Mouse (Mus musculus) forebrain, postnatal 0 days (tissue): Measurements from ENCODE around the gene Eng. TPM values are rescaled to one million over a fixed set of nuclear protein-coding genes. Genes with fewer than 3 reads are reported as not detected.

ENCODE experiments used
- ATAC-seq: fragments of 200-750 bp; cut with Nextera tagmentation; 2 replicates; pipeline ENCODE4 v1.8.0; 2017; ENCODE audit warnings: mild to moderate bottlenecking, moderate library complexity
- DNase-seq: peaks from one replicate; pipeline ENCODE4 v3.0.0-alpha.2; 2015
- H3K27ac ChIP-seq: fragments of 300-500 bp; sonication (generic); 2 replicates; pipeline ENCODE4 v1.5.1; 2014; ENCODE audit warnings: low read depth, mild to moderate bottlenecking, antibody characterized with exemption, low read length, moderate library complexity, mixed read lengths
- H3K27me3 ChIP-seq: fragments of 300-500 bp; sonication (generic); 2 replicates; pipeline ENCODE4 v1.6.1; 2014; ENCODE audit warnings: mild to moderate bottlenecking, low read length, mixed read lengths; ENCODE audit not compliant: insufficient read depth
- H3K36me3 ChIP-seq: fragments of 300-500 bp; sonication (generic); 2 replicates; pipeline ENCODE4 v1.6.1; 2014; ENCODE audit warnings: mild to moderate bottlenecking, moderate library complexity; ENCODE audit not compliant: insufficient read depth
- H3K4me1 ChIP-seq: fragments of 300-500 bp; sonication (generic); 2 replicates; pipeline ENCODE4 v1.6.1; 2014; ENCODE audit warnings: antibody characterized with exemption; ENCODE audit not compliant: insufficient read depth
- H3K4me2 ChIP-seq: fragments of 300-500 bp; sonication (generic); 2 replicates; pipeline ENCODE4 v1.6.1; 2014; ENCODE audit warnings: low read depth, mild to moderate bottlenecking, moderate library complexity
- H3K4me3 ChIP-seq: fragments of 300-500 bp; sonication (generic); 2 replicates; pipeline ENCODE4 v1.5.1; 2014; ENCODE audit warnings: low read depth, low read length, mixed read lengths
- H3K9ac ChIP-seq: fragments of 300-500 bp; sonication (generic); 2 replicates; pipeline ENCODE4 v1.6.1; 2014; ENCODE audit warnings: mild to moderate bottlenecking
- H3K9me3 ChIP-seq: fragments of 300-500 bp; sonication (generic); 2 replicates; pipeline ENCODE4 v1.6.1; 2016; ENCODE audit warnings: low read length
- CTCF ChIP-seq: sonication (generic); IDR thresholded peaks from 2 replicates; pipeline ENCODE4 v1.5.1; 2016; ENCODE audit warnings: antibody characterized with exemption, control low read depth, low read depth
- WGBS: fragments of 180-500 bp; shearing (Covaris S2); extraction: QIAGEN DNeasy Blood & Tissue Kit; methylation state at CpG from one replicate; pipeline ENCODE4 v1.1.7; 2014; 5-methylcytosine and 5-hydroxymethylcytosine counted together
- polyA plus RNA-seq: library from polyadenylated mRNA; unstranded; fragments of >200 nt; fragmentation: Nextera tagmentation; extraction: Ambion mirVana; gene quantifications from 2 replicates; pipeline ENCODE4 v1.2.1, GENCODE M21; 2015
- total RNA-seq: library from RNA; depleted of rRNA; stranded (reverse); fragments of >200 nt; gene quantifications from 2 replicates; pipeline ENCODE4 v1.2.3, GENCODE M21; 2014

The Eng gene
- total and polyA plus RNA-seq, 2 experiments from 2014 or later, result 14.7 to 22.1 TPM

DNA sequence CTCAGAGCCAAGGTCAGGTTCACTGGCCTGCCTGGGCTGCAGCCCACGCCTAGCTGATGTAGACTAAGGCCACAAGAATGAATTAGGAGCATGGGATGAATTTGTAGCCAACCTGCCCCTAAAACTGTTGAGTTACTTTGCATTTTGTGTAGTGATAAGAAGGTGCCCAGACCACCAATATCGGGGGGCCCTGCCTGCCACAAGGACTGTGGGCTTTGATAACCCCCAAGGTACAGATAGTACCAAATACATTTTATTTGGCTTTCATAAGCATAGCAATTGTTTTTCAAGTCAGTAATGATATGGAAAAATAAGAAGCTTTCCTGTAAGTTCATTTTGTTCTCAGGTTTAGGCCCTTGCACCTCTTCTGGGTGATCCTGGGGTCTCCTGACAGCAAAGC is 12.5 kb downstream of the Eng start:
- Histone ChIP-seq H3K36me3 (no peaks in the 10 kb centered on the region), H3K4me1 (no peaks in the 10 kb centered on the region), H3K9me3 (no peaks in the 10 kb centered on the region), H3K4me2 (no peak overlapping the region), H3K9ac (no peak overlapping the region), H3K4me3 (no peak overlapping the region), H3K27me3 (no peaks in the 10 kb centered on the region), H3K27ac (no peak overlapping the region)
- DNase-seq (no peak), ATAC-seq (no peak)
- WGBS, result 87% methylated on average over 2 of the region's 2 CpGs
- no peak for TF ChIP-seq CTCF

DNA sequence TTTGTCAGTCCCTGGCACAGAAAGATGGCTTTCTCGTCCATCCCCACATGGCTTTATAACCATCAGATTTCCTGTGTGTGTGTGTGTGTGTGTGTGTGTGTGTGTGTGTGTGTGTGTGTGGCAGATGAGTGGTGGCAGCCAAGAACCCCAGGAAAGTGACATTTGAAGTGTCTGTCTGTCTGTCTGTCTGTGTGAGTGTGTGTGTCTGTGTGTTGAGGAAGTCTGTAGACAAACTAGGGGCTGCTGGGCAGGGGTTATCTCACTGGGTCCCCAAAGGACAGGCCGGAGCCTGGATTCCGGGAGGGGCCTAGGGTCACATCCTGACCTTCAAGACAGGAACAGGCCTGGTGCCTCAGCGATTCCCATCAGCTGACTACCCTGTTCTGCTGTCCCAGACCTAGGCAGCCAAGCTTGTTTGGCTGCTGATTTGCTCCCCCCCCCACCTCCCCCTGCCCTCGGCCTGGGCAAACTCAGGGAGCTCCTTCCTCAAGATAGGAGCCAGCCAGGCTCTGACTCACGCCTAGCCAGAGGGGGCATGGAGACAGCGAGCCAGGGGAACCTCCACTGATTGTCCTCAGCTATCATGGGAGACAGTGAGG is 15.2 kb downstream of the Eng start:
- no peaks in the 10 kb centered on the region for H3K4me1 ChIP-seq
- H3K9ac ChIP-seq, result no peak overlapping the region
- no peak overlapping the region for H3K27ac ChIP-seq
- no peak overlapping the region for H3K4me2 ChIP-seq
- no peaks in the 10 kb centered on the region for H3K36me3 ChIP-seq
- WGBS, result 63% methylated on average over 7 of the region's 7 CpGs
- ATAC-seq (no peak), DNase-seq (no peak)
- no peak overlapping the region for H3K4me3 ChIP-seq
- no peak for TF ChIP-seq CTCF
- H3K27me3 ChIP-seq, result no peaks in the 10 kb centered on the region
- no peaks in the 10 kb centered on the region for H3K9me3 ChIP-seq

DNA sequence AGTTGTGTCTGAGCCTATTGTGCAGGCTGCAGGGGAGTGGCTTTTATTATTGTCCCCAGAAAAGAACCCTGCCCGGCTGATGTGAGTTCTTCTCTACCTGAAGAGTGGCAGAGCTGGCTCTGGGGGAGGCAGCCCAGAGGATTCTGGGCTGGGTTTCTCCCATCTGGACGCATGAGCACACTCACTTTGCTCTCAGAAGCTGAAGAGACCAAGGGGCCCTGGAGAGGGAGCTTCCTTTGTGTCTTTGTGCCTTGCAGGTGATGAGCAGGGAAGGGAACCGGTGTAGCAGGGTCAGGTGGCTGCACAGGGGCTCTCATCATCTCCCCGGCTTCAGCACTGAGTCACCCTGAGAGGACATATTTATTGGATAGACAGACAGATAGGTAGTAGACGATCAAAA is 15.9 kb downstream of the Eng start:
- ATAC-seq, result no peak

DNA sequence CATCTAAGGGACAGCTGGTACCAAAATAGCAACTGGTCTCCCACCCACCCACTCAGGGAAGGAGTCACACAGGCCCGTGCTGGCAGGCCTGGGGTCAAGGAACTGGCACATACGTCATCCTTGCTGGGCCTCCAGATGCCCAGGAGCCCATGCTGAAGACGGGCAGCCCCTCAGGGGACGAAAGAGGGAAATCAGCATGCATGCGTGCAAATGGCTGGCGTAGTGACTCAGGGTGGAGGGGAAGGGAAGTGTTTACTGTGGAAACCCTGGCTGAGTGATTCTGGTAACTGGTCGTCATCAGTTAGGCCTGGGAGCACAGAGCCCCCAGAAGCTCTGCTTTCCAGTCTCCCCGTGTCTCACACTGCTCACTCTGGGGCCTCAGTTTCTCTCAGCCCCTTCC is 18.9 kb downstream of the Eng start:
- Histone ChIP-seq H3K4me2 (no peak overlapping the region), H3K9me3 (no peaks in the 10 kb centered on the region), H3K27ac (no peak overlapping the region), H3K9ac (no peak overlapping the region), H3K4me3 (no peak overlapping the region), H3K4me1 (no peaks in the 10 kb centered on the region), H3K36me3 (no peaks in the 10 kb centered on the region), H3K27me3 (no peaks in the 10 kb centered on the region)
- DNase-seq (no peak), ATAC-seq (no peak)
- WGBS, result 80% methylated on average over 8 of the region's 8 CpGs
- no peak for TF ChIP-seq CTCF

More for the DNA sequence above, 15.9 kb downstream of the Eng start:
- no peak overlapping the region for H3K9ac ChIP-seq
- H3K27me3 ChIP-seq, result no peaks in the 10 kb centered on the region
- no peak for TF ChIP-seq CTCF
- no peak overlapping the region for H3K4me3 ChIP-seq
- no peaks in the 10 kb centered on the region for H3K9me3 ChIP-seq
- no peaks in the 10 kb centered on the region for H3K36me3 ChIP-seq
- 55% methylated on average over 5 of the region's 5 CpGs for WGBS
- H3K4me2 ChIP-seq, result no peak overlapping the region
- no peaks in the 10 kb centered on the region for H3K4me1 ChIP-seq
- DNase-seq, result no peak
- H3K27ac ChIP-seq, result no peak overlapping the region

DNA sequence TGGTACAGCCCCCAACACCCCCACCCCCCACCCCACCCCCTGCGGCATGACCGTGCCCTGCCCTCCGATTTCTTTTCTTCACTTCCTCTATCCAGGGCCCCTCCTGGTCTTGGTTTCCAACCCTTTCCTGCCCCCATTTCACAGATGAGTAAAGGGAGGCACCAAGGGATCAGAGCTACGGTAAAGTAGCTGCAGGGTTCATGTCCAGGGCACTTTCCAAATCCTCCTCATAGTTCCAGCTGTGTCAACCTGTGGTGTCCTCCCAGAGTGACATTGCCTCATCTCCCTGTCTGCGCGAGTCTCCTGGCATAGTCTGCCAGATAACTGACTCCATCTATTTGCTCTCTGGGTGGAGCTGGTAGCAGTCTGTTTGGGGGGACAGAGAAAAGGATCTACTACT is 19.5 kb downstream of the Eng start:
- no peak for DNase-seq
- no peak for TF ChIP-seq CTCF
- Histone ChIP-seq H3K27ac (no peak overlapping the region), H3K9me3 (no peaks in the 10 kb centered on the region), H3K27me3 (no peaks in the 10 kb centered on the region), H3K36me3 (no peaks in the 10 kb centered on the region), H3K9ac (no peak overlapping the region), H3K4me3 (no peak overlapping the region), H3K4me1 (no peaks in the 10 kb centered on the region), H3K4me2 (no peak overlapping the region)
- ATAC-seq, result no peak
- WGBS, result 88% methylated on average over 6 of the region's 6 CpGs

DNA sequence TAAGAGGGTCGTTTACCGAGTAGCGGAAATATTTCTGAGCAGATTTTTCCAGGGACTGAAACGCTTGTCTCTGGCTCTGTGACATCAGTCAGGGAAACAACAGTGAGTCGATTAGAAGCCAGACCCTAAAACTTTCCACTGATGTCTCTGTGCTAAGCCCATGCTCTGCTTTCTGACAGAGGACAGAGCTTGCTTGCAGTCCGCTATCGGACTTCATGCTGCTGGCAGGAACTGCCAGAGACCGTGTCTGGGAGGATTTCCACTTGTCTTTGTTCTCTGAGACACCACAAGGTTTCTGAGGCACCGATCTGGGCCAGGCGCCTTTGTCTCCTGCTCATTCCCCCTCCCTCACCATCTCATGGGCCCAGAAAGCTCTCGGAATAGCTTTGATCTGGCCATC is 21.4 kb downstream of the Eng start:
- WGBS, result 20% methylated on average over 11 of the region's 11 CpGs

DNA sequence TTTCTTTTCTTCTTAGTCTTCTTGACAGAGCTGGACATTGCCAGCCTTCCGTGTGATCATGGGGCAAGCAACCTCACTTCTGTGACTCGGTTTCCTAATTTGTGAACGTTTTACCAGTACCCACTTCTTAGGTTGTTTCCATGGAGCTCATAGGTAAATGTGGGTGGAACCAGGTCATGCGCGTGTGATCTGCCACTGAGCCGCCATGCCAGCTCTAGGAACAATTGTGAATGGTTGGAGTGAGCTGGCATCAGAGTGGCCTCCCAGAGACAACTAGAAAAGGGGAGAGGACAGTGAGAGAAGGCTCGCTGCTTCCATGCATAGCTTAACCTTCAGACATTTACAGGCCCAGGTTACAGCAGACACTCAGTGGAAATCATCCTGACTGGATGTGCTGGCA is 21.8 kb downstream of the Eng start:
- TF ChIP-seq CTCF, result no peak
- no peak for DNase-seq
- H3K9ac ChIP-seq, result no peak overlapping the region
- no peaks in the 10 kb centered on the region for H3K4me1 ChIP-seq
- H3K9me3 ChIP-seq, result no peaks in the 10 kb centered on the region
- H3K27ac ChIP-seq, result no peak overlapping the region
- no peaks in the 10 kb centered on the region for H3K36me3 ChIP-seq
- ATAC-seq, result no peak
- 58% methylated on average over 7 of the region's 7 CpGs for WGBS
- H3K4me2 ChIP-seq, result no peak overlapping the region
- no peak overlapping the region for H3K4me3 ChIP-seq
- no peaks in the 10 kb centered on the region for H3K27me3 ChIP-seq

More for the DNA sequence above, 21.4 kb downstream of the Eng start:
- TF ChIP-seq CTCF, result no peak
- no peak overlapping the region for H3K27ac ChIP-seq
- ATAC-seq, result no peak
- H3K9me3 ChIP-seq, result no peaks in the 10 kb centered on the region
- no peaks in the 10 kb centered on the region for H3K36me3 ChIP-seq
- DNase-seq, result peak; percentile 12
- H3K27me3 ChIP-seq, result no peaks in the 10 kb centered on the region
- no peaks in the 10 kb centered on the region for H3K4me1 ChIP-seq
- H3K9ac ChIP-seq, result no peak overlapping the region
- H3K4me2 ChIP-seq, result no peak overlapping the region
- no peak overlapping the region for H3K4me3 ChIP-seq
